Mouse (Mus musculus) granulocyte monocyte progenitor cell, adult 5-6 weeks (primary cell): ENCODE data around the gene Grid2. TPM values are rescaled to one million over a fixed set of nuclear protein-coding genes. Genes with fewer than 3 reads are reported as not detected.

Experiments
- ATAC-seq: replicated peaks from 2 replicates; pipeline ENCODE4 v1.8.0; 2016; ENCODE audit warnings: mild to moderate bottlenecking, moderate TSS enrichment, inconsistent platforms; ENCODE audit not compliant: poor library complexity, severe bottlenecking
- total RNA-seq, 2 experiments: library from RNA; stranded (forward) in 1 of 2; stranded (reverse) in 1 of 2; fragments of 200-712, 200-1000 nt in 1 of 2; fragments of >200 nt in 1 of 2; fragmentation: Nextera tagmentation in 1 of 2; gene quantifications; 2 replicates each; pipeline ENCODE4 v1.2.3; 2014 to 2017

Grid2 gene
- total RNA-seq, 2 experiments from 2014 or later: not detected

GRCm38 (mm10) chr6:64568599-64568998 is 1312.9 kb downstream of the Grid2 start:
- no peak for ATAC-seq

- ATAC-seq: no peak
These were observed 1325.7 kb downstream of the Grid2 start for GRCm38 (mm10) chr6:64581338-64581737.

GRCm38 (mm10) chr6:64588487-64589205 is 1333.0 kb downstream of the Grid2 start:
- no peak for ATAC-seq

- ATAC-seq: no peak
These were observed 1340.6 kb downstream of the Grid2 start for GRCm38 (mm10) chr6:64596261-64596660.

- ATAC-seq: no peak
These were observed 1341.2 kb downstream of the Grid2 start for GRCm38 (mm10) chr6:64596835-64597234.

- ATAC-seq: no peak
These were observed 1342.5 kb downstream of the Grid2 start for GRCm38 (mm10) chr6:64598144-64598561.

GRCm38 (mm10) chr6:64605753-64606152 is 1350.1 kb downstream of the Grid2 start:
- ATAC-seq: no peak

GRCm38 (mm10) chr6:64607041-64607440 is 1351.4 kb downstream of the Grid2 start:
- no peak for ATAC-seq

- no peak for ATAC-seq
These were observed 1352.3 kb downstream of the Grid2 start for GRCm38 (mm10) chr6:64607942-64608341.

- no peak for ATAC-seq
These were observed 1361.2 kb downstream of the Grid2 start for GRCm38 (mm10) chr6:64616843-64617242.

- no peak for ATAC-seq
These were observed 1361.9 kb downstream of the Grid2 start for GRCm38 (mm10) chr6:64617417-64618135.

- no peak for ATAC-seq
These were observed 1367.7 kb downstream of the Grid2 start for GRCm38 (mm10) chr6:64623404-64623803.

GRCm38 (mm10) chr6:64647661-64648060 is 1392.0 kb downstream of the Grid2 start:
- no peak for ATAC-seq

- ATAC-seq: no peak
These were observed 1392.5 kb downstream of the Grid2 start for GRCm38 (mm10) chr6:64648196-64648595.

- ATAC-seq: peak; percentile 85
These were observed 1393.9 kb downstream of the Grid2 start for GRCm38 (mm10) chr6:64649296-64650226.

GRCm38 (mm10) chr6:64650765-64651164 is 1395.1 kb downstream of the Grid2 start:
- no peak for ATAC-seq

GRCm38 (mm10) chr6:64671010-64671409 is 1415.3 kb downstream of the Grid2 start:
- ATAC-seq: no peak

- no peak for ATAC-seq
These were observed 1423.1 kb downstream of the Grid2 start for GRCm38 (mm10) chr6:64678815-64679214.

GRCm38 (mm10) chr6:64683974-64684373 is 1428.3 kb downstream of the Grid2 start:
- peak; percentile 63; the same call in 1 of the 2 replicates for ATAC-seq

- peak; percentile 73 for ATAC-seq
These were observed 1429.3 kb downstream of the Grid2 start for GRCm38 (mm10) chr6:64684973-64685372.
